Comparison of ENCODE assay signal across 20 mouse cellular contexts in genomic region chr6:112339016-112339415, GRCm38 (mm10). TPM values are rescaled to one million over a fixed set of nuclear protein-coding genes. Genes with fewer than 3 reads are reported as not detected.
"Had no signal": no experiment of that assay in that cellular context is flagged by ENCODE, and none has a peak within 500 bp of the region (broad histone marks: within the 10 kb centered on the region; RNA-seq: fewer than 3 reads in every experiment).

No protein-coding gene starts in this region.

- ATAC-seq: midbrain, embryonic 16.5 days had no signal

- H3K4me2 ChIP-seq: lung, embryonic 14.5 days; midbrain, embryonic 12.5 days; neural tube, embryonic 13.5 days; neural tube, embryonic 15.5 days had no signal

- H3K9ac ChIP-seq: lung, embryonic 14.5 days; midbrain, embryonic 12.5 days; neural tube, embryonic 13.5 days; neural tube, embryonic 15.5 days had no signal

- H3K4me1 ChIP-seq: midbrain, embryonic 10.5 days; midbrain, embryonic 12.5 days; neural tube, embryonic 13.5 days; neural tube, embryonic 15.5 days had no signal

- H3K36me3 ChIP-seq: midbrain, embryonic 10.5 days; midbrain, embryonic 12.5 days; neural tube, embryonic 13.5 days; neural tube, embryonic 15.5 days had no signal

- H3K27me3 ChIP-seq: midbrain, embryonic 12.5 days; neural tube, embryonic 13.5 days; neural tube, embryonic 15.5 days had no signal

- H3K27ac ChIP-seq: midbrain, embryonic 10.5 days; midbrain, embryonic 12.5 days; neural tube, embryonic 13.5 days; neural tube, embryonic 15.5 days had no signal

- DNase-seq: lung, embryonic 14.5 days; lung, postnatal 10 days; lung, postnatal 4 days; midbrain, embryonic 14.5 days; retina, postnatal 1 day; right cerebral cortex, adult 18-20 months; right cerebral cortex, postnatal 25 days; right cerebral cortex, postnatal 4 days; spleen, adult 18-20 months; thymus, adult 18-20 months; thymus, postnatal 14 days; thymus, postnatal 36 days had no signal

- H3K9me3 ChIP-seq: midbrain, embryonic 10.5 days; midbrain, embryonic 12.5 days; neural tube, embryonic 13.5 days; neural tube, embryonic 15.5 days had no signal

- H3K4me3 ChIP-seq: midbrain, embryonic 10.5 days; midbrain, embryonic 12.5 days; myocyte; neural tube, embryonic 13.5 days; neural tube, embryonic 15.5 days had no signal

RNA-seq across cellular contexts. Expression of gene Ssu2, which starts 48.8 kb away (rescaled TPM):
- total RNA-seq: megakaryocyte, adult 5-6 weeks; megakaryocyte-erythroid progenitor cell, adult 5-6 weeks had no signal
- polyA plus RNA-seq: midbrain, embryonic 14.5 days; midbrain, embryonic 16.5 days had no signal
